Mouse (Mus musculus): ENCODE measurements around the gene Zfp358.

Gene Zfp358

DNA sequence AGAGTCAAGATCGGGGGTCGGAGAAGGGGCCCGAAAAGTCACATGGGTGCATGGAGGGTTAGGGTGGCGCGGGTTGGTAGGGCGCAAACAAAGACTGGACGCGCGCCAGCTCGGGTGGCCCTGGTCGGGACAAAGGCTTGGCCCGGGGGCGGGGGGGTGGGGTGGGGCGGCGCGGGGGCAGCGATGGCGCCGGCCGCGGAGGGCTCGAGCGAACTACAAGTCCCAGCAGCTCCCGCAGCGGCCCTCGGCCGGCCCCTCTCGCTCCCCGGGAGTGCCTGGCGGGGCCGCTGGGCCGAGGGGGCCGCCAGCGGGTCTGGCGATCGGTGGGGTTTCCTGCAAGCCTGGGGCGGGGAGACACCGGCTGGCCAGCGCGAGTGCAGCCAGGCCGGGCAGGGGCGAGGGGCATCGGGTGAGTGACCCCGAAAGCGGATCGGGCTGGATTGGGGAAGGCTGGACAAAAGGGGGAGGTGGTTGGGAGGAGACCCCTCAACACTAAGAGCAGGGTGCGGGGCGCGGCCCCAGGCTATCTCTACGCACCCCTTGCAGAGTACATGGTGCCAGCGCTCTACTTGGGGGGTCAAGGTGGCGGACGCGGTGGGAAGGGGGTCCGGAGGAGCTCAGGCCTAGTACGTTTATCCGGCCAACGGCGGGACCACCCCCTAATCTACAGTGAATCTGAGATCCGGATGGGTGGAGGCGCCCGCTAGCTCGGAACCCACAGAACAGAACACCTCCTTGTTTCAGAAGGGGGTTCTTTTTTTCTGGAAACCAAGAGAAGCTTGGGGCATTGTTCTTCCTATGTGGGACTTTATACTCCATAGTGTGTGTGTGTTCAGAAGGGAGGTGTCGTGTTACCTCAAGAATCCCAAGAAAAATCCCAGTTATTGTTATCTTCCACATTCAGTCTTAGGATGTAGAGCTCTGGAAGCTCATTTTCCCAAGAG lies at the start of gene Zfp358:
TSS of gene Zfp358 (plus strand) at position 238 of the 944 bp plus-strand sequence.
- peak; percentile 75 for DNase-seq (ENCODE audit: low spot score)

DNA sequence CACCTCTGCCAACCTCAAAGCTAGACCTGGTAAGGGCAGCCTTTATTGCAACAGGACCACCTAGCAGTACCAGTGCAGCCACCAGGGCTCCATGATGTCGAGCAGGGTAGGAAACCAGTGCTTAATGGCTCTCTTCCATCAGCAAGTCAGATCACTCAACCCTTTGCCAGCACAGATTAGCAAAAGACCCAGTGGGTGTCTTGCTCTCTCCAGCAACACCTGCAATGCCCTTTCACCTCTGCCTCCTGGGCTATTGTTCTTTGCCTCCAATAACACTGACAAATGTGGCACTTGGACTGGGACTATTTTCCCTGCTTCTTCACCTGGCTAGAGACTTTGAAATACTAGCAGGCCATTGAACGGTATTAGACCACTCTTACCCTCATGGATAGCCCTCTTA lies 43.7 kb upstream of the Zfp358 start:
- no peak for DNase-seq (ENCODE audit: low spot score)

- DNase-seq (ENCODE audit: low spot score) = peak; percentile 64
Observed at GRCm38 (mm10) chr8:3450670-3451069, 42.3 kb upstream of the Zfp358 start.

DNA sequence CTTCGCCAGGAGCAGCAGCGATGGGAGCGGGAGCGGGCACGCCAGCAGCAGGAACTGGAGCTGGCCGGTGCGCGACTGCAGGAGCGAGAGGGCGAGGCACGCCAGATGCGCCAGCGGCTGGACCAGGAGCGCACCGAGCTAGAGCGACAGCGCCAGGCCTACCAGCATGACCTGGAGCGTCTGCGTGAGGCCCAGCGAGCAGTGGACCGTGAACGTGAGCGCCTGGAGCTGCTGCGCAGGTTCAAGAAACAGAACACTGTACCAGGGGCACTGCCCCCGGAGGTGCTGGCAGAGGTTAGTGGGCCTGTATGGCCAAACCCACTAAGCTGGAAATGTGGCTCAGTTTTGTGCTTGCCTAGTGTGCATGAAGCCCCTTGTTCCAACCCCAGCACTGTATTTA lies 40.9 kb upstream of the Zfp358 start:
- no peak for DNase-seq (ENCODE audit: low spot score)

GRCm38 (mm10) chr8:3463248-3463647 lies 29.7 kb upstream of the Zfp358 start:
- DNase-seq (ENCODE audit: low spot score) = no peak

DNA sequence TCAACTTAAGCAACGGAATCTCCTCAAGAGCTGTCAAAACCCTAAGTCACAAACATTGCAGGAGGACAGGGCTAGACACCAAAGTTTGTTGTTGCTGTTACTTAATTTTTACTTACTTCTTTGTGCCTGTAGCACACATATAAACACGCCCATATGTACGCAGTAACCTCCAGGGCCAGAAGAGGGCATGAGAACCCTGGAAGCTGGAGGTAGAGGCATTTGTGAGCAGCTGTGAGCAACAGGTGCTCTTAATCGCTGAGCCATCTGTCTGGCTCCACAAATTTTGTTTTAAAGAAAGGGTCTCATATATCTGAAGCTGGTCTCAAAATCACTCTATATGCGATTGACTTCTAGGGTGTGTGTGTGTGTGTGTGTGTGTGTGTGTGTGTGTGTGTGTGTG lies 28.6 kb upstream of the Zfp358 start:
- peak; percentile 49 for DNase-seq (ENCODE audit: low spot score)

- peak; percentile 100 for DNase-seq (ENCODE audit: low spot score)
Observed at GRCm38 (mm10) chr8:3467006-3467885, 25.7 kb upstream of the Zfp358 start, which contains the start of gene Pex11g. Pex11g (minus strand) TSS chr8:3467680.

- no peak for DNase-seq (ENCODE audit: low spot score)
Observed at GRCm38 (mm10) chr8:3467886-3468545, 24.9 kb upstream of the Zfp358 start.

GRCm38 (mm10) chr8:3468838-3469237 lies 24.1 kb upstream of the Zfp358 start:
- DNase-seq (ENCODE audit: low spot score) = no peak

- DNase-seq (ENCODE audit: low spot score) = no peak
Observed at GRCm38 (mm10) chr8:3470562-3470961, 22.4 kb upstream of the Zfp358 start, which contains the start of gene Tex45. Tex45 (plus strand) TSS chr8:3470862.

DNA sequence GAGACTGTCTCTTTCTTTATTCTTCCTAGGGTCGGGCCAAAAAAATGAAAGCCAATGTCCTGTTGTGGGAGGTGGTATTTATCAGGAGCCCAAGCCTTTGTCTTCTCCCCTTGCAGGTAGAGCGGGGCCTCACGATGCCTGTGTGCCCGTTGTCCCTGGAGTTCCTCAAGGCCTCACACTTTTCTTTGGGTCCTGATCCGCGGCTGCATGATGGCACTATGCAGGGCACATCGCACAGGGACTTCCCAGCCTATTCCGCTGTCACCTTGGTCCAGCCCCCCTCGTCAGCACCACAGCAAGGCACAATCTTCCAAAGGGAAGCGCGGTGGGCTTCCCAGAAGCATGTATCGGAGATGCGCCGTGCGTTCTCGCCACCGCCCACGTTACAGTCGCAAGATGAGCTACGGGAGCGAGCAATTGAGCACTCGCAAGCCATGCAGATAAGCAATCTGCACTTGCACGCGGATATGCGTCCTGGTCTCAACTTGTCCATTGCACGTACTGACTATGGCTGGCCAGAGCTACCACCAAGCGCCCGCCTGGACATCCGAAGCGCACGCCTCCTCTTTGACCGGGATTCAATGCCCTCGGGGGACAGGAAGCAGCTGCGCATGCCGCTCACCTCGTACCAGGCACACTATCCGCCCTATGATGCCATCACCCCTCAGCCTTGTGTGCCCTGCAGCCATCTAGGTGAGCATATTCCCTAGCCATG lies 17.1 kb upstream of the Zfp358 start:
- no peak for DNase-seq (ENCODE audit: low spot score)

DNA sequence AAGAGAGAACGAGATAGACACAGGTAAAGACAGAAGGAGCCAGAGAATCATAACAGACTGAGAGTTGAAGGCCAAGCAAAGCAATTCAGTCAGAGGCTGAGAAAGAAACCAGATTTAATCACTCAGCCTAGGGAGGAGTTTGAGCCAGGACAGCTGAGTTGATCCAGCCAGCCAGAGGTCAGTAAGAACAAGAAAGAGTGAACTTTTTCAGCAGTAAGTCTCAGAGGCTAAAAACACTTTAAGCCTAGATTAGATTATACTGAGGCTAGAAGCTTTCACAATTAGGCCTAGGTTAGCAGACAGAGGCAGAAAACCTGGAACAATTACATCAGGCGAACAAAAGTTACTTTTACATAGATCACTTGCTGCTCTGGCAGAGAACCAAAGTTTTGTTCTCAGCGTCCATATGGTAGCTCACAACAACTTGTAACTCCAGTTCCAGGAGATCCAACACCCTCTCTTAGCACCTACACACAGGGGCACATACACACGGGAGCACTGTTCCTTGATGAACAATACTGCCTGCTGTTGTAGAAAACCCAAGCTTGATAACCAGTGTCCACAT lies 12.6 kb upstream of the Zfp358 start:
- DNase-seq (ENCODE audit: low spot score) = no peak

GRCm38 (mm10) chr8:3481605-3482004 lies 11.3 kb upstream of the Zfp358 start:
- no peak for DNase-seq (ENCODE audit: low spot score)

GRCm38 (mm10) chr8:3482240-3482740 lies 10.6 kb upstream of the Zfp358 start:
- no peak for DNase-seq (ENCODE audit: low spot score)

GRCm38 (mm10) chr8:3483546-3483945 lies 9.4 kb upstream of the Zfp358 start:
- no peak for DNase-seq (ENCODE audit: low spot score)

- DNase-seq (ENCODE audit: low spot score) = no peak
Observed at GRCm38 (mm10) chr8:3485192-3485591, 7.7 kb upstream of the Zfp358 start.

- DNase-seq (ENCODE audit: low spot score) = no peak
Observed at GRCm38 (mm10) chr8:3493845-3494208, 889 bp downstream of the Zfp358 start.

DNA sequence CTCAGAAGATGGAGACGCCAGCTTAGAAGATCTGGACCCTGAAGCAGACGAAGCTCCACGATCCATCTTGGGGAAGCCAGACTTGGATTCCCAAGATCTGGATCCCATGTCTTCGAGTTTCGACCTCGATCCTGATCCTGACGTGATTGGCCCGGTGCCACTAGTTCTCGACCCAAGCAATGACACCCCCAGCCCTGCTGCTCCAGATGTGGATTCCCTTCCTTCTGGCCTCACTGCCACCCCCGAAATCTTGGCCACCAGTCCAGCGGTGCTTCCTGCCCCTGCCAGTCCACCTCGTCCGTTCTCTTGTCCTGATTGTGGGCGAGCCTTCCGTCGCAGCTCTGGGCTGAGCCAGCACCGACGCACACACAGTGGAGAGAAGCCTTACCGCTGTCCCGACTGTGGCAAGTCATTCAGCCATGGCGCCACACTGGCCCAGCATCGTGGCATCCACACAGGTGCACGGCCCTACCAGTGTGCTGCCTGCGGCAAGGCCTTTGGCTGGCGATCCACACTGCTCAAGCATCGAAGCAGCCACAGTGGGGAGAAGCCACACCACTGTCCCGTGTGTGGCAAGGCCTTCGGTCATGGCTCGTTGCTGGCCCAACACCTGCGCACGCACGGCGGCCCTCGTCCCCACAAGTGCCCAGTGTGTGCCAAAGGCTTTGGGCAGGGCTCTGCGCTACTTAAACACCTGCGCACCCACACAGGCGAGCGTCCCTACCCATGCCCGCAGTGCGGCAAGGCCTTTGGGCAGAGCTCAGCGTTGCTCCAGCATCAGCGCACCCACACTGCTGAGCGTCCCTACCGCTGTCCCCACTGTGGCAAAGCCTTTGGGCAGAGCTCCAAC lies 2.9 kb downstream of the Zfp358 start:
- no peak for DNase-seq (ENCODE audit: low spot score)

- DNase-seq (ENCODE audit: low spot score) = no peak
Observed at GRCm38 (mm10) chr8:3496428-3496748, 3.5 kb downstream of the Zfp358 start.

DNA sequence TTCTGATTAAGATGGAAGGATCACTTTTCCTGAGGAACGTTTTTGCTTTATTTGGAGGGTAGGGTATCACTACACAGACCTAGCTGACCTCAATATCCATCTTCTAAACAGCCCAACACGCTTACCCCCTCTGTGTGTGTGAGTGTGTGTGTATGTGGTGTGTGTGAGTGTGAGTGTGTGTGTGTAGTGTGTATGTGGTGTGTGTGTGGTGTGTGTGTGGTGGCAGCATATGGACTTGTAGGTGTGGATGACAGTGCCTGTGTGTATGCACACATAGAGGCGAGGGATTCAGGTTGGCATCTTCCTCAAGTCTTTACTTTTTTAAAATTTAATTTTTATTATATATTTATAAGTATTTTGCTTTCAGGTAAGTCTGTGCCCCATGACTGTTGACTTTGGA lies 5.6 kb downstream of the Zfp358 start:
- no peak for DNase-seq (ENCODE audit: low spot score)

Data from urinary bladder, postnatal 14 days (tissue).